Mouse (Mus musculus) telencephalon, adult 2 months (tissue): ENCODE data around the gene Naa38.
A peak's percentile ranks its signal among the peaks of the same experiment; 100 is the strongest.

Experiments
- DNase-seq: peaks from one replicate; pipeline ENCODE4 v3.0.0-alpha.2; 2011; ENCODE audit warnings: low read depth, low spot score

Gene Naa38

DNA sequence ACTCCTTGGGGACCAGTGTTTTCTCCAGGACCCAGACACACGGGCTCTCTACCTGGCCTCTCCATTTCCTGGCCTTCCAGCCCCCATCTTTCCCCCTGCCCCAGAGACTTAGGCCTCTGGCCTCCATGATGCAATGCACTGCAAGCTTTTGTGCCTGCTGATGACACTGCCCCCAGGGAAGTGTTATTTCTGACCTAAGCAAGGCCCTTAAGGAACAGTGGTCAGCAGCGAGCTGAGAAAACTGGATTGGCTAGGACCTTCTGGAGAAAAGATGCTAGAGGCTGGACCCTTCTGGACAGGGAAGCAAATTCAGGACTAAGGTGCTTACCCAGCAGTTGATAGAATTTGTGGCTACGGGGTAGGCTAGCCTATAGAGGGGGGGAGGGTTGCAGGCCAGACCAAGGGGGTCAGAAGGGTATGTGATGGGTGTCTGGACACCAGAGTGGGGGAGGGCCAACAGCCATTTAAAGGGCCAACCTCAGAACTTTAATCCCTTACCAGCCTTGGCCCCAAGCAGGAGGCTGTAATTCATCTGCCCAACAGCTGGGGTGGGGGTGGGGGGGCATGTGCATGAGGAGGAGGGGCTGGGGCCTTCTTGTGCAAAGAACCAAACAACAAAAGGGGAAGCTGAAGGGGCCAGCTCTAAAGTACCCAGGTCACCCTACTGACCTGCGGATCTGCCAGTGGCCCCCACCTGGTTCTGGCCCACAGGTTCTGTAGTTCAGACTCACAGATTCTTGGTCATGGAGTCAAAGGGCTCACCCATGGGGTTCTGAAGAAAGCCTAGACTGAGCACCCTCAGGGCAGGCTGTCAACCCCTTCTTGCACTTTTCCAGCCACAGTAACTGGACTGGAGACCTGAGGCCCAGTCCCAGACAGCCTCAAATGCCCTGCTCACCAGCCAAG lies 19.4 kb downstream of the Naa38 start:
- DNase-seq = no peak

DNA sequence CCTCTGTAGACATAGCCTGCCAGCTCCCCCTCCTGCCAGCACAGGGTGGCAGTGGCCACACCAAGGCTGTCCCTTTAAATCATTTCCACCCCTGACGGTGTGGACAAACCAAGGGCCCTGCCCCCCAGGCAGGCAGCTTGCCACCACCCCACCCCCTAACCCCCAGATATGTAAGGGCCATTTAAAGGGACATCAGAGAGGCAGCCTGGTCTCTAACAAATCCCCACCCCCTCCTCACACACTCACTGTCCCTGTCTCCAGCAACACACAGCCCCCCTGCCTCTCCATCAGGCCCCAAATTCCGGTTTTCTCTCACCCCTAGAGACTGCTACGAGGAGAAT lies 20.0 kb downstream of the Naa38 start:
- DNase-seq = no peak

DNA sequence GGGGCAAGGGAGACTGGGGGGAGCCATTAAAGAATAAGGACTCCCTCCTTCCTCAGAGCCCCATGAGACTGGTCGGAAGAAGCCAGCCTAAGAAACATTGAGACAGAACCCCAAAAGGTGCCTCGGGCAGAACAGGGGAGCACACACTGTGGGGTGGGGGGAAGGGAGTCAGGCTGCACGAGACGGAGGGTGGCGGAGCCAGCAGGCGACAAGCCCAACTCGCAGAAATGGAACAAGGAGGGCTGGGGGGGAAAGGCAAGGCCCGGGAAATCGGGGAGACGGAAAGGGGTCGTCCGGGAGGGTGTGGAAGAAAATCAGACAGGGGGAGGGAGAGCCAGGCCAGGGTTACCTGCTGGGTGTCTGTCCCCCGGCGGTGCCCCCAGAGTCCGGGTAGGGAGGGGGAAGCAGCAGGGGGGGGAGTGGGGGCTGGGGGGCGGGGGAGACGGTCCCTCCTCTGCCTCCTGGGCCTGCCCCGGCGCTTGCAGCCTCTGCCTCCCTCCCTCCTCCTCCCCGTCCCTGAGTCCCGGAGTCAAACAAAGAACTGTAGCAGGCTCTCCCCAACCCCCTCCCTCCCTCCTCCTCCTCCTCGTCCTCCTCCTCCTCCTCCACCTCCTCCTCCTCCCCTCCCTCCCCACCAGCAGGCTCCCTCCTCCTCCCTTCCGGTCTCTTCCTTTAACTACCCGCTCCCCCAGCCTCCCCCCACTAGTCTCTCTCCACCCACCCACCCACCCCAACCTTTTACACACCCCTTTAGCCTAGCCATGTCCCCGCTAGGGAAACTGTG lies 20.6 kb downstream of the Naa38 start:
- DNase-seq = no peak

DNA sequence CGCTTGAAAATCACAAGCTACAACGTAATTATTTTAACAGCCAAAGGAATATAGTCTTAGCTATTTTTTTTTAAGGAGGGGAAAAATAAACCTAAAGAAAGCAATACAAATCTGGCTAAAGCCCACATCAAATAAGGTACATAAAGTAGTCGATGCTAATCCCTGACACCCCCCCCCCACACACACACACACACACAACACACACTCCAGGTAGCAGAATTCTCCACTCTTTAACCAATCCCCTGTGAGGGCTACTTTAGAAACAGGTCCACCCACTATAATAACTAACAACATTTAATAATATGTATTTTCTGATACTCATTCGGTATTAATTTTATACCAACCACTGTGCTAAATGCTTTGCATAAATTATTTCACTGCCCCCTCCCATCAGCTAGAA lies 21.2 kb downstream of the Naa38 start:
- no peak for DNase-seq

DNA sequence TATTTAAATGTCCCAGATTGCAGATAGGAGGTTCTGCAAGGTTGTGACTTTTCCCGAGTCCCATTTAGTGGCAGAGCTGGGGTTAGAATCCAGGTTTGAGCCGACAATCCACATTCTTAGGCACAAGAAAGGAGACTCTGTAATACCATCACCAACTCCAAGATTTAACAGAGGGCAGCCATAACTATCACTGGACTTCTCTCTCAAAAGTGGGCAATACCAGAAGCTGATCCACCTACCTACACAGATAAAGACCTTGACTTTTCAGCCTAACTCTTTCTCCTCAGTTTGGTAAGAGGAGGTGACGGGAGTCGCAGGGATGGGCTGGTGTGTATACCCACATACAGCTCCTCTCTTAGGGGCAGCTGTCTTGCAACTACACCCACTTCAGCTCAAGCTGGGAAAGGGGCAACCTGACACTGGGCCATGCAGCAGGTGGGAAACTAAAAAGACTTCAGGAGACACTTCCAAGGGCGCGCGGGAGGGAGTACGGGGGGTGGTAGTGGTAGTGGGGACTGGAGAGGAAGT lies 21.7 kb downstream of the Naa38 start:
- DNase-seq = no peak

GRCm38 (mm10) chr11:69417449-69418384 lies 22.4 kb downstream of the Naa38 start:
- no peak for DNase-seq

GRCm38 (mm10) chr11:69418481-69419442 lies 23.5 kb downstream of the Naa38 start:
- DNase-seq = peak; percentile 97

- no peak for DNase-seq
Observed at GRCm38 (mm10) chr11:69419443-69419812, 24.1 kb downstream of the Naa38 start.

- DNase-seq = no peak
Observed at GRCm38 (mm10) chr11:69419813-69420553, 24.7 kb downstream of the Naa38 start.

GRCm38 (mm10) chr11:69420554-69421000 lies 25.3 kb downstream of the Naa38 start:
- no peak for DNase-seq

GRCm38 (mm10) chr11:69421131-69421977 lies 26.1 kb downstream of the Naa38 start:
- no peak for DNase-seq

DNA sequence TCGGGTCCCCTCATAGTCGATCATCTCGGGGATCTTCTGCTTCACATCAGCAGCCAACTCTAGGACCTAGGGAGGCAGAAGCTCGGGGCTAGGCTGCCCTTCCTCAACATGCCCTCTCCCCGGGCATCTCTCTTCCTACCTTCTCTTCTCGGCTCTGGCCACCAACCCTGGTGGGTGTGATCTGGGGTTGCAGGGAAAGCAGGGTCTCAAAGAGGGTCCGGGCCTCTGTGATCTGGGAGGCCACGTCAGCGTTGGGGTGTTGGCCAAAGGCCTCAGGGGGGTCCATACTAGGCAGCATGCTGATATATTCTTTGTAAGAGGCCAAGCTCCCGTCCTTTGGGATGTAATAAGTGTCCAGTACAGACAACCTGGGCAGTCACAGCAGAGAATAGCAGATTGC lies 27.6 kb downstream of the Naa38 start:
- DNase-seq = no peak

DNA sequence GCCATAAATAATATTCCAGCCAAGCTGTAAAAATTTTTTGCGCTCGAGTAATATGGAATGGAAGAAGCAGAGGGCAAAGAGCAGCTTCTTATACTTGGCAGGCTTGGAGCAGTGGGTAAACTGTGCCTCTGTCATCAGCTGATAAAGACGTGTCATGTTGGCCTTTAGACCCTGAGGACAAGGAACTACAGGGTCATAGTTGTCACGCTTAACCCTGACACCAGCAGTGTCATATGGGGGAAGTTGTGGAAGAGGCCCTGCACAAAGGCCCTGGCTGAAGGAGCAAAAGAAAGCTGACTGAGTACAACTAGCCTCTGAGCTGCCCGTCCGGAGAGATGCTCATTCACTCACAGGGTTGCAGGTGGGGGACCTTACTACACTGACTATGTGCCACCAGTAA lies 28.6 kb downstream of the Naa38 start:
- DNase-seq = no peak

DNA sequence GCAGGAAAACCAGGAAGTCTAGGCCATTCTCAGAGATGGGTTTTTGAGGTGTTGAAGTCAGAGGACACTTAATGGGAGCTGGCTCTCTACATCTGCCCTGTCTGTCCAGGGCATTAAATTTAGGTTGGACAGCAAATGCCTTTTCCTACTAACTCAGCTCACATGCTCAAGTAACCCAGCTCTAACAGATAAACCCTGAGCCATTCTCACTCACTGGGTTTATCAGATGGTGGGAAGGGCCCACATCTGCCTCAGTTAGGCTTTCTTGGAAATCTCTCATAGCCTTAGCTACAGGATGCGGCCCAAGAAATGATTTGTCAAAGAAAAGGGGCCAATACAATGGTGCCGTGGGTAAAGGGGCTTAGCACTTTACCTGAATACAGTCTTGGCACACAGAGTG lies 31.0 kb downstream of the Naa38 start:
- DNase-seq = no peak

GRCm38 (mm10) chr11:69428751-69429150 lies 33.5 kb downstream of the Naa38 start:
- no peak for DNase-seq

- no peak for DNase-seq
Observed at GRCm38 (mm10) chr11:69429313-69429712, 34.0 kb downstream of the Naa38 start.

DNA sequence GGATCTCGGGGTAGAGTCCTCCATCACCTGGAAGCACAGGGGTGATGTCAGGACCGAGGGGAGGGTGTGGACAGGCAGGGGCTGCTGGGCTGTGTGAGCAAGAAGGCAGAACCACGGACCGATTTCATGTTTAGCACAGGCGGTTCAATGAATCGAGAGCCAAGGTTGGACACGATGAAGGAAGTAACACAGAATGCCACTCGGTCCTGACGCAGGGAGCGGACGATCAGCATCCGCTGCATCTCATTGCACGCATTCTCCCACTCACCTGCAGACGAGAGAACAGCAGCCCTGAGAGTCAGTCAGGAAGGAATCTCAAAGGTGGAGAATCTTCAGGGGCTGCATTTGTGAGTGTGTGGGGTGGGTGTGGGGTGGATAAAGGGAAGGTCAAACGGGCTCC lies 35.3 kb downstream of the Naa38 start:
- no peak for DNase-seq

DNA sequence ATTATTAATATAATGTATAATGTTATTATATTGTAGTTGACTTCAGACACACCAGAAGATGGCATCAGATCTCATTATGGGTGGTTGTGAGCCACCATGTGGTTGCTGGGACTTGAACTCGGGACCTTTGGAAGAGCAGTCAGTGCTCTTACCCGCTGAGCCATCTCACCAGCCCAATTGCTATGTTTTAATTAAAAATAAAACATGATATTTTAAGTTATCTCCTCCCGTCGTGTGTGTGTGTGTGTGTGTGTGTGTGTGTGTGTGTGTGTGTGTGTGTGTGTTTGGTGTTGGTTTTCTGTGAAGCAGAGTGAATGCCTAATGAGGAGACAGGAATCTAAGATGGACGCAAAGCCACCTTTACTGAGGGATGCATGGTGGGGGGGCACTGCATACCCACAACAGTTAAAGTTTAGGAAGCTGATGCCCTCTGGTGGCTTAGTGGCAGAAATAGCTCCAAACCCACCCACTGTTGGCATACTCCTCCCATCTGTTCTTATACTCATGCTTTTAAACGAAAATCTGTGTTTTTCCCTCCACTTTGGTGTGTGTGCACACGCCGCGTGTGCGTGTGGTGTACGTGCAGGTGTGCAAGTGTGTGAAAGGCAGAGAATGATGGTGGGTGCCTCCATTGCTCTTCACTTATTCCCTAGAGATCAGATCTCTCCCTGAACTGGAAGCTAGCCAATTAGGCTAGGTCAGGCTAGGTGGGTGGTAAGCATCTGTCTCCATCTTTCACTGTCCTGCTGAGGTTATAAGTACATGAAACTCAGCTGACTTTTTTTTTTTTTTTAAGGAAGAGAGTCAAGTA lies 36.7 kb downstream of the Naa38 start:
- DNase-seq = no peak
